Mouse (Mus musculus): ENCODE measurements around the gene Ncor2.

Ncor2 gene

DNA sequence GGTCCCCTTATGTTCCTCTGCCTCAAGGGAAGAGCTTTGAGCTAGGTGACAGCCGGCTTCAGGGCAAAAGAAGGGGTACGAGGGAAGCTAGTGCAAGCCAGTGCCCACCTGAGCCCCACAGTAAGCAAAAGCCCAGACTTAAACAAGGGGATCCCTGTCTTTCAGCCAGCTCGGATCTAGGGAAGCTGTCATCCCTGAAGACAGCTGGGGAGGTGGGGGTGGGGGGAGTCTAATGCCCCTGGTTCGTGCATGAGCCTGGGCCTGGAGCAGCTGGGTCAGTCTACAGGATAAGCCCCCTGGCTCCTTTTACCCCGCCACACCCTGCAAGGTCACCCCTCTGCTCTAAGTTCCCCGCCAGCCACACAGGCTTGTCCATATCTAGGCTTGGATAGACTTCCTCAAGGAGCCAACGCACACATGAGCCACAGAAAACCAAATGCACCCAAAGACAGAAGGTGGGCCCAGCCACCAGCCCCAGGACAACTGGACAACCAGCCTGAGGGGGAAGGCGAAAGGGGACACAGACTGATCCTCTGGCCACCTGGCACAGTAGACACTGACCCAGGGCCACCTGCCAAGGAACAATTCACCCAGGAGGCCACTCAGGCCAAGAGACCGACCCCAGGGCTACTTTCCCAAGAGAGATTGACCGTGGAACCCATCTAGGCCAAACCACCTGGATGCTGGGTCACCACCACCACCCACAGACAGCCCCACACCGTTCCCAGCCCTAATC is 8.7 kb downstream of the Ncor2 start:
- no peak for DNase-seq (ENCODE audit: low spot score)

DNA sequence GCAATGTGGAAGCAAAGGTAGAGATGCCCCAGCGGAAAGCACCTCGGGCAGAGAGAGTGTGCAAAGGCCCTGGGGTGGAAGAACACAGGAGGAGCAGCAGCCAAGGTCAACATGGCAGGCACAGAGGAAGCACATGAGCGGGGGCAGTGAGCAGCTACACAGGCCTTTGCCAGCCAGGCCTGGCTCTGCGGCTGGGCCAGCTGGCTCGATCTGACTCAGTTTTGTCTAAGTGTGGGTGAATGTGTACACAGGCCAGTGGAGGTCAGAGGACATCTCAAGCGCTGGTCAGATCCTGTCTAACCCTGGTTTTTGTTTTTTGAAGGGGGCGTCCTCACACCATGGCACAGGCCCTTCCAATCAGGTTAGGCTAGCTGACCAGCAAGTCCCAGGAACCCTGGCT is 10.9 kb downstream of the Ncor2 start:
- DNase-seq (ENCODE audit: low spot score), result no peak

DNA sequence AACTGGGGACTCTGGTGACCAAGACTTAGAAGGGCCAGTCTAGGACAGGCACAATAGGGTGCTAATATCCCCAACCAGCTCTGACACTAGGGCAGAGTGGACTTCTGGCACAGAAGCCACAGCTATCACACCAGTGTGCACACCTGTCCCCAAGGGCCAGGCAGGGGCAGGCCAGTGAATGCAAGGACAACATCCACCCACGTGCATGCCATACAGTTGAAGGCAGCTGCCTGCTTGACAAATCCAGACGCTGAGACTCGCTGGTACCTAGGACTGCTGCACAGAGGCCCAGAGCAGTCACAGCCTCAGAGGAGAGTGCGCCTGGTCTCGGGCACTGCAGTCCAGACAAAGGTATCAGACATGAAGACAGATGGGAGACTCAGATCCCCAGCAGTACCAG is 11.5 kb downstream of the Ncor2 start:
- no peak for DNase-seq (ENCODE audit: low spot score)

DNA sequence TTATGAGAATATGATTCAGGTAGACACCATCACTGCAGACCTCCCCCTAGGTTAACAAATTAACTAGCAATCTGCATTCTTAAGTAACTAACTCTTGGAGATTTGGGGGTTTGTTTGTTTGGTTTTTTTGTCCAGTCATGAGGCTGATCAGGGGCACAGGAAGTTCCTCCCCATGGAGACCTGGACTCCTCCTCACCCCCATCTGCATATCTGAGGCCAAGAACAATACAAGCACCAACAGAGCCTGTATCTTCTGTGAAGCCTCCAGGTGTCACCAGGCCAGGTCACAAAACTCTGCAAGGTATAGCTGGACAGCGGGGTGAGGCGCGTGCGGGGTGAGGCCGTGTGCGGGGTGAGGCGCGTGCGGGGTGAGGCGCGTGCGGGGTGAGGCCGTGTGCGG is 13.0 kb downstream of the Ncor2 start:
- DNase-seq (ENCODE audit: low spot score), result no peak

DNA sequence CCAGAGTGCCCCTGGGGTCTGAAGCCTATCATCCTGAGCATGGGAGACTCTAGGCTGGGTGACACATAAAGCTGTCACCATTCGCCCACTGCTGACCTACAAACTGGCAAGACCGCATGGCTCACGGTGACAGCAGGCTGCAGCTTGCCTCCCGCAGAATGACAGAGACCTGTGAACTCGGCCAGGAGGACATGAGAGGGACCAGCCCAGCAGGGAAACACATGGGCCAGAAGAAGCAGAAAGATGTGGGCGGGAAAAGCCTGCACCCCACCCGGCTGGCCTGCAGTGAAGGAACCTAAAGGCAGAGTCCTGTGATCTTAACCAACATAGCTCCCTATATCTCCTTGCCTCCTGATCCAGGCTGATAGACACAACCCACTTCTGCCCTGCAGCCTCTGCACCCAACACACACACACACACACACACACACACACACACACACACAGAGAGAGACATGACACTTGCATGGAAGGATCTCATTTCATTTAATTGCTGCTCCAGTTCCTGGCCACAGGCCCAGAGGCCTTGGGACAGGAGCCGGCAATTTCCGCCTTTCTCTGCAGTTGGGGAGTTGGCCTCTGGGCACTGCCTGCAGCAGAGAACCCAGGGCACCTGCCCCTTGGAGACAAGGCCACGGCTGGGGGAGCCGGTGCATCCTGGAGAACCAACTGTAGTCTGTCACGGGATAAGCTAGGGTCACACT is 14.4 kb downstream of the Ncor2 start:
- peak; percentile 79 for DNase-seq (ENCODE audit: low spot score)

DNA sequence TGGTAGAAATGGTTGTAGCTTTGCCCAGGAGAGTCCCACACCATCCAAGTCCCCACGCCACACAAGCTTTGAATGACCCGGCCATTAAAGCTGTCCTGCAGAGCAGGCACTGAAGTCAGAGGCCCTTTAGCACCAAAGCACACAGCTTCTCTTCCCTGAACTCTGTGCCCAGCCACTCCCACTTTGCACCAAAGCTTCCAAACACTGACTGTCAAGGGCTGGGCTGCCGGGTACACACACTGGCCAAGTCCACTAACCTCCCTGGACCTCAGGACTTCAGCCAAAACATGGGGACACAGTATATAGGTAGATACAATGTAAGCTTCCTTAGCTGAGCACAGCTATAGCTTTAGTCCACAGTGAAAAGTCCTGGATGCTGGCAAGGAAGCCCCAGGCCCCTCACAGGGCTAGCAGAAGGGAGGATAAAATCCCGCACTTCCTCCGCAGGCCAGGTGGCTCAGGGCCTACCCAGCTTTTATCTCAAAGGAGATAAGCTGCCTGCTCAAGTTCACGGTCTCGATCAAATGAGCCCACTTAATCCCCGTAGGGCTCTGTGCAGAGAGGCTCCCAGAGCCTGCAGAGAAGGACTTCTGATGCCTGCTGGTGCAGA is 15.5 kb downstream of the Ncor2 start:
- no peak for DNase-seq (ENCODE audit: low spot score)

DNA sequence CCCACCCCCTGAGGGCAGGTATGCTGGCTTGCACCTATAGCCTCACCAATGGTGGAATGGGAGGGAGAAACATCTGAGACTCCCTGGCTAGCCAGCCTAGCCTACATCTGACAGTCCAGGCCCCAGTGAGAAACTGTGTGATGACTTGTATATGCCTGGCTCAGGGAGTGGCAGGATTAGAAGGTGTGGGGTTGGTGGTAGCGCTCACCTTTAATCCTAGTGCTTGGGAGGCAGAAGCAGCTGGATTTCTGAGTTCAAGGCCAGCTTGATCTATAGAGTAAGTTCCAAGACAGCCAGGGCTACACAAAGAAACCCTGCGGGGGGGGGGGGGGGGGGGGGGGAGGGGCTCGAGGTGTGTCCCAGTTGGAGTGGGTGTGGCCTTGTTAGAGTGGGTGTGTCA is 16.6 kb downstream of the Ncor2 start:
- no peak for DNase-seq (ENCODE audit: low spot score)

DNA sequence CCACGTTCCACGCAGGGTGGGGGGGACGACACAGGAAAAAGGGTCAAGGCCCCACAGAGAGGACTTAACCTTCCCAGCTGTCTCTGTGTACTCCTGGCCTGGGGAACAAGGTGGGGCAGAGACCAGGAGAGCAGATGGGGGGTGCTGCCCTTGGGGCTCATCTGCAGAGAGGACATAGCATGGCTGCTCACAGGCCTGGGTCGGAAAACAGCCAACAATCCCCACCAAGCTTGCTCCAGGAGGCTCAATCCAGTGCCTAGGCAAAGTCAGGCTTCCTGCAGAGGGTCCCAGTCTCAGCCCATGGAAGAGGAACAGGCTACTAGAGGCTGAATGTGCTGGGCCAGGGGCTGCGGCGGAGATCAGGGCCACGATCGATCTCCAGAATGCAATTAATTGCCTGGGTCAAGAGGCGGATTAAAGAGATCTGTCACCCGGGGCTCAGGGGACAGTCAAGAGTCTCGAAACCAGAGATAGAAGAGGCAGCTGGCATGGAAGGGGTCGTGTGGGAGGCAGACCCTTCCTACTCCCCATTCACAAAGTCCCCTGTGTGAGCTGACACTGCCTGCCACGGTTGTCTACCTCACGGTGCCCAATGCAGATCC is 19.1 kb downstream of the Ncor2 start:
- no peak for DNase-seq (ENCODE audit: low spot score)

DNA sequence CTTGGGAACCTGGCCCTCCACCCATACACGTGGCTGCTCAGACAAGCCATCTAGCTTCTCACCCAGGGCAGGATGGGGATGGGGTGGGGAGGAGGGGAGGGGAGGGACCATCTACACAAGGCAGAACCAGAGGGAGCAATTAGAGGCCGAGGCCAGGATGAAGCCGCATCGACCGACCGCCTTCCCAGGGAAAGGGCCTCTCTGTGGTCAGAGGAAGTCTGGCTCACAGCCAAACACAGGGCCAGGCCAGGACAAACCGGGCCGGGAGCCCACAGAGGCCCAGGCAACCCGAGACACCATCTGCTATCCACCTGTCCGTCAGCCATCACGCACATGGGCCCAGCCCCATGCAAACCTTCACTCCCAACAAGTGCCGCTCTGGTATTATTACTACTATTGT is 19.7 kb downstream of the Ncor2 start:
- peak; percentile 80 for DNase-seq (ENCODE audit: low spot score)

DNA sequence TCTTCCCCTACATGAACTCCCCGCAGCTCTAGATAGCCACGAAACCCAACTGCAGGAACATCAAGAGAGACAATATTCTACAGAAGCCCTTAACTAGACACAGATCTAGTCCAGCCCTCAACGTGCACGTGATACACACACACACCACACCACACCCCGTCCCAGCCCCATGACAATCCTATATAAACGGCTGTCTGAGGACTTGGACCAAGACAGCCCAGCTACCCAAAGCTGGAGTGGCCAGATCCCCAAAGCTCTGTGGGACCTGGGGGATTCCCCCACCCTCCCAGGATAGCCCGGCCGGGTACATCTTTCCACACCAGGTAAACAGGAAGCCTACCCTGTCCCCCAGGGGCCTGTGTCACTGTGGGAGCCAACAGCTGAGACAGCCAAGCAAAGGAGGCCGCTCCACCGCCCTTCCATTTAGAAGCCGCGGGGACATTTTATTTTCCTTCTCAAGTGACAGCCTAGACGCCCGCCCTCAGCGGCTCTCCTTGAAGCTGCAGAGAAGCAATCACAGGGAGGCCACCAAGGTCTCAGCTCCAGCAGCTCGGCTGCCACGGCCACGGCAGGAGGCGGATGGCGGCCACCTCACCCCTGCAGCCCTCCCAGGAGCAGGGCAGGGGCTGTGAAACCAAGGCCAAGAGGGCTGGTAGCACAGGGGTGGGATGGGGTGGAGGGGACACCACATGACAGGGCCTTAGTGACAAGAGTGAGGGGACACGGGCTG is 20.6 kb downstream of the Ncor2 start:
- no peak for DNase-seq (ENCODE audit: low spot score)

DNA sequence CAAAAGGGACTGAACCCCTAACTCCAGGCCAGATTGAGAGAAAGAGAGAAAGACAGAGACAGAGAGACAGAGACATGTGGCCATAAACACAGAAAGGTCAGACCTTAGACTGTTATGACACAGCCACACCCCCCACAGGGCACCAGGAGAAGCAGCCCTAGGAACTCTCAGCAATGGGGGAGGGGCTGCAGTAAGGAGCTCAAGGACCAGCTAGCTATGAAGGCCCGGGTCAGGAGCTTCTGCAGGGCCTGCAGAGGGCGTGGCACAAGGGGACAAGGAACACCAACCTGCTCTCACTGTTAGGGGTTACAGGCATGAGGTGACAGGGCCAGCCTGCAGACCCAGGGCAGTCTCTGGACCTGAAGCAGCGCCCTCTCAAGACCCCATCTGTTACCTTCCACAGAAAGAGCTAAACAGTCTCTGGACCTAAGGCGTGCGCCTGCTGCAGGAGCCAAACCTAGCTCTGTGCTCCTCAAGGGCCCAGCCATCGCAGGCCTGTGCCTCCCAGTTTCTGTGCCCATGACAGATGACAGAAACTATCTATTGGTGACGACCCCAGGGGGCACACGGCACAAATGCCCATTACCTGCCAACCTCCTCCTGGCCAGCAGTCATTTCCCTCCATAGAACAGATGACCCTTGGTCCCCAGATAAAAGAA is 21.5 kb downstream of the Ncor2 start:
- no peak for DNase-seq (ENCODE audit: low spot score)

DNA sequence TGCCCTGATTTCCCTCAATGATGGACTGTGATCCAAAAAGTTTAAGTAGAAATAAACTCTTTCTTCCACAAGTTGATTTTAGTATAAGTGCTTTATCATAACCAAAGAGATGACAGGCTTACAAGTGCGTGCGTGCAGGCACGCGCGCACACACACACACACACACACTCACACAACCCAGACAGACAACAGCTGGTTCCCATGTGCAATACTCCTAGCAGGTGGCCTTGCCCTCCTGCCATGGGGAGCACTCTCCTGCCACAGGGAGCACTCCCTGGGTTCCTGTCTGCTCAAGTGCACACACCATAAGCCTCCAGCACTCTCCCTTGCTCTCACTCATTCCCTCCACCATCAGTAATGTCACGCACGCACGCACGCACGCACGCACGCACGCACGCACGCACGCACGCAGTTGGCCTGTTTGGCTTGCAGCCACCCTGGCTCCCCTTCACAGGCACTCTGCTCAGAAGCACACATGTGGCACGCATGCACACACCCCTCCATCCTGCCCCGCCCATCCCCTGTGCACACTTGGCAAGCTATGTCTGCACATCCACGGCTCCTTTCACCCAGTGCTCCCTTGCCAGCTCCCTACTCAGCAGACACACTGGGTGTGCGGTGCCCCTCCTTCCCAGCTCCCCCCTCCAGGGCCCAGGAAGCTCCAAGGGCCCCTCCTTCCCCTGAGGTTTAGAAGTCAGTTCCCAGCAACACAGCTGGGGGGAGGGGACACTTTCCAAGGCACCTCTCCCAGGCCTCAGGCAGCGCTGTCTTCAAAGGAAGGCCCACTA is 22.4 kb downstream of the Ncor2 start:
- DNase-seq (ENCODE audit: low spot score), result no peak

DNA sequence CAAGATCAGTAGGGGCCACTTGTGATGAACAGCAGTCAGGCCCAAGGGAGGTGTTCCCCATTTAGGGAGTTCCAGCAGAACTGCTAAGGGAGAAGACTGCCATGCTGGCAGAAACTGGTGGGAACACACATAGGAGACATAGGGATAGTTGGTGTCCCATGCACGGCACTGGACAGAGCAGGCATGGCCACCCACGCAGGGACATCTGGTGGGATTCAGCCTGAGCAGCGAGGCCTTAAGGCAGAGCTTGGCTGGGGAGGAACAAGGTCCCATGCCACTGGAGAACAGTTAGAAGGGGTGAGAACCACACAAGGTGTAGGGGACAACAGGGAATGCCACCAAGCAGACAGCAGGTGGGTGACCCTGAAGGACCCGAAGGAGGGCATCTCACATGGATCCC is 23.6 kb downstream of the Ncor2 start:
- no peak for DNase-seq (ENCODE audit: low spot score)

DNA sequence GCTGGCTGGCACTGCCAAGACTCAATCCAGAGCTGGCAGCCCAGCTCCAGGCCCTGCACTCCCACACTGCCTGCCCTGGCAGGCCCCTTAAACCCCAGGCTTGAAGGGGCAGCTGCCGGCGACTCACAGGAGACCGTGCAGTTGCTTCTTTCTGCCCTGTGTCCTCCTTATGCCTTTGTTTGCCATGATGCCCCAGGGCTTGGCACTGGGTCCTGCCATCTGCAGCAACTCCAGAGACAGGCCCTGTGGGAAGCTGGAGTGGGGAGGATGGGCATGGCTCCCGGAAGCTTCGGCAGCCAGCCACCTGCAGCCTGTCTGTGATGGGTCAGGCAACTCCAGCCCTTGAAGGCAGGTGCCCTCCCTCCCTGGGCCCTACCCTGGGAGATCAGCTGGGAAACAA is 24.0 kb downstream of the Ncor2 start:
- peak; percentile 47 for DNase-seq (ENCODE audit: low spot score)

DNA sequence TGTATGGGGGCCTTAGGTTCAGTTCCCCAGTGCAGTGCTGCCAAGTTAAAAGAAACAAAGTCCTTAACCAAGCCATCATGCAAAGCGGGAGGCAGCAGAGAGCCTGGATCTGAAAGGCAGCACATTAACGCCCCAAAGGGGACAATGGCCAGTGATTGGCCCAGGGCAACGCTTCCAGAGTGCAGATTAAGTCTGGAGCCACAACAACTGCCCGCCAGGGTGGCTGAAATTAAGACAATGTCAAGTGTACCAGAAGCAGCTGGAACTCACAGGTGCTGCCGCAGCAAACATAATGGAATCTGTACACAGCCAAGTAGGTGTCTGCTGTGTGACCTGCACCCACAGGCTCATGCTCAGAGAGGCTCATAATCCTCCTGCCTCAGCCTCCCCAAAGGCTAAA is 24.8 kb downstream of the Ncor2 start:
- no peak for DNase-seq (ENCODE audit: low spot score)

DNA sequence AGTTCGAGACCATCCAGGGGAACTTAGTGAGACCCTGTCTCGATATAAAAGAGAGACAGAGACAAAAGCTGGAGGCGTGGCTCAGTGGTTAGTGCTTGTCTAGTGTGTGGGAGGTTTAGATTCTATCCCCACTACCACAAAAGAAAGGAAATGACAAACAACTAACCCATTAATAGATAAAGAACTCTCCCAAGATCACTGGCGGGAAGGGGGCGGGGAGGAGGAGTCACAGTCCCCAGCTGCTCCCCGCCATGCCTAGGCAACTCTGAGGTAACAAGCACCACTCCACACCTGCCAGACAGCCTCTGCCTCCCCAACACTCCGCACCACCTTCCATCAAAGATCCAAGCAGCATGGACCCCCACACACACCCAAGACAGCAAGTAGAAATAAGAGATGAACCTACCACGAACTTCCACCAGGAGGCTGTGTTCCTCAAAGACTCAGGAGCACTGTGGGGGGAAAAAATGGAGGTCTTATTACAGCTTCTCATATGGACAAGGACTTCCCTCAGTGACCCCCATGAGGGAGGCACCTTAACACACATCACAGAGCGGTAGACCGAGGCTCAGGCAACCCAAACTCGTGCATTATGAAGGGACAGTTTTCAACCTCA is 25.7 kb downstream of the Ncor2 start:
- DNase-seq (ENCODE audit: low spot score), result no peak

DNA sequence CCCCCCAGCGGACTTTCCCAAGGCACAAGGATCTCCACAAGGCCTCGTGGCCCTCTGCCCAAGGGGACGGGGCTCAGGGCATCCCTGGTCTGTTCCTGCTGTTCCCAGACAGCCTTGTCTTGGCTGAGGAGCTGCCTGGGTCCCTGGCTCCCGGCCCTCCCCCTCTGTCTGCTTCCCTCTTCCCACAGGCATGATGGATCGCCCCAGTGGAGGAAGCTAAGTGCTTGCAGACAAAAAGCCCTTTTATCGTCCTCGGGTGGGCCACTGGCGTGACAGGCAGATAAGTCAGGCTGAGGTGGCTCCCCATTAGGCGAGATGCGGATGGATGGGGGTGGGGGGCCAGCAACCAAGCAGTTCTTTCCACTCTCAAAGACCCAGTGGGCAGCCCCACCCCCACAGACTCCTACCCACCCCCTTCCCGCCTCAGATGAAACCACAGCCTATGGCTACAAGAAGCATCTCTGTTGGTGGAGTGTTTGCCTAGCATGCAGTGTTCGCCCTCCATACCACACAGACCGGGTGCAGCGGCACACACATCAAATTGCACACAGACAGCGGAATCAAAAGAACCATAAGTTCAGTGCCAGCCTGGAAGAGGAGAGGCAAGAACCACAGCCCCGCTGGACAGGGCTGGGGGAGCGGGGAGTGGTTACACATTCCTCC is 27.0 kb downstream of the Ncor2 start:
- DNase-seq (ENCODE audit: low spot score), result no peak

DNA sequence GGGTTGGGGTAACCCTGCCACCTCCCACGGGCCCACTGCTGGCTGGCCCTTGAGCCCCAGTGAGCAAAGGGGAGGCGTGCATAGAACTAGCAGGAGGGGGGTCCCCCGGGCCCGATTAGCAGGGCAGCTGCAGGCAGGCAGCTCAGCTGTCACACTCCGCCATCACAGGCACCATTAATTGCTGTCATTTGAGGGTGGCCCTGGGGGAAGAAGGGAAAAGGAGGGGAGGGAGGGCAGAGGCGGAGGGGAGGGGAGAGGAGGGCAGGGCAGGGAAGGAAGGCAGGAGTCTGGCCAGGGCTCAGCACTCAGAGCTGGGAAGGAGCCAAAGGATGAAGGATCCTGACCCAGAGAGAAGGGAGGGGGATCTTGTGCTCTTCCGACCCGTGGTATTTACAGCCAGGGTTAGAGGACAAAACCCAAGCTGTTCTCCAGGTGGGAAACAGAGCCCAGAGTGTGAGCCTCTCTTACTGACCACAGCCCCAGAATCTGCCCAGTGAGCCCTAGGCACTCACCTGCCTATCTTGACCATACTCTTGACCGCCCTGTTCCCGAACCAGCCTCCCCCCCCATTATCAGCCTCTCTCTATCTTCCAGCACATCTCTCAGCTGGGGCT is 28.0 kb downstream of the Ncor2 start:
- no peak for DNase-seq (ENCODE audit: low spot score)

DNA sequence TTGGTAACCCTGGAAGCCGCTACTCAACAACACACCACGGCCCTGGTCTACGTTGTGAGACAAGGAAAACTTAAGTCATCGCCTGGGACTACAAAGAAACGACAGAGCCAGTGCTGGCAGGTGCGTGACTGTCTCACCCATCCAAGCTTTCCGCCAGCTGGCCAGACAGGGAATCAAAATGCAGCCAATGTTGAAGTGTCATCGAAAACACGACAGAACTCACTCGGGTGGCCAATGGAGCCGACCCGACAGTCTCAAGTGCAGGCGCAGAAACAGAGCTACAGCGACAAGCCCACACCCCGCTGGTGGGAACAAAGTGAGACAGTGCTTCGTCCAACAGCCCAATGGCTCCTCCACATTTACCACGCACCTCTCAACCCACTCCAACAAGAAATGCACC is 29.9 kb downstream of the Ncor2 start:
- DNase-seq (ENCODE audit: low spot score), result no peak

DNA sequence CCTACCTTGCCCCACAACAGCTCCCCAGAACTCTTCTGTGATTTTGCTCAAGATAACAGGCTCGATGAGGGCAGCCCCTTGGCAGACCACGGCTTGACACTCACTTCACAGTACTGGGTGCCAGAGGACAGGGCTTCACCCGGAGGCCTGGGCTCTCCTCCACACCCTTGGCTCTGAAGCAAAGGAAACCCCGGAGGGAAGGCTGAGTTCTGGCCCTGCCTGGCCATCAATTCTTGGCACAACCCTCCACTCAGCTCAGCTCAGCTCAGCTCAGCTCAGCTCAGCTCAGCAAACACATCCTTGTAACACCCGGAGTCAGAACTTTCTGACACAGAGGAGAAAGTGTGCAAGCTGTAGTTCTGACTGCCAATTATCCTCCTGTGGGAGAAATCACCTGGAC is 30.3 kb downstream of the Ncor2 start:
- DNase-seq (ENCODE audit: low spot score), result peak; percentile 68
